Mouse (Mus musculus) adrenal gland, postnatal 36 days (tissue): ENCODE results near the gene Vezt. TPM values are rescaled to one million over a fixed set of nuclear protein-coding genes. Genes with fewer than 3 reads are reported as not detected.

ENCODE experiments used
- DNase-seq, 2 experiments: peaks; one replicate each; pipeline ENCODE4 v3.0.0; 2021; ENCODE audit warnings: mixed read lengths in 1 of 2
- total RNA-seq, 2 experiments: library from RNA; stranded (reverse); gene quantifications; 2 replicates each; pipeline ENCODE4 v1.2.3; 2021

The Vezt gene
- total RNA-seq, 2 experiments from 2014 or later: 18.0 to 22.8 TPM

DNA sequence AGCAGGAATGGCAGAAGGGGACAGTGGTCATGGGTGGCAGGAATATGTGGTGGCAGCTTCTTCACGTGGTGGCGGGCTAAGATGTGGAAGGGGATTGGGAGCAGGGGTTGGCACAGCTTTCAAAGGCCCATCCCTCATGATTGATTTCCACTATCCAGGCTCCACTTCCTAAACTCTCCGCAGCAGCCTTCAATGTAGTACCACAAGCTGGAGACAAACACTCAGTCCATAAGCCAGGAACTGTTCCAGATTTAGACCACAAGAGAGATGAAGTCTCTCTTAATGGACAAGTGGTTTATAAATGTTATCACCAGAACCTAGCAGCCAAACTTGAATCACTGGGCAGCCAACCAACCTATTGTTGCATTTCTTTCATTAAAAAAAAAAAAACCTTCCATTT lies 81.6 kb downstream of the Vezt start:
- no peak for DNase-seq

DNA sequence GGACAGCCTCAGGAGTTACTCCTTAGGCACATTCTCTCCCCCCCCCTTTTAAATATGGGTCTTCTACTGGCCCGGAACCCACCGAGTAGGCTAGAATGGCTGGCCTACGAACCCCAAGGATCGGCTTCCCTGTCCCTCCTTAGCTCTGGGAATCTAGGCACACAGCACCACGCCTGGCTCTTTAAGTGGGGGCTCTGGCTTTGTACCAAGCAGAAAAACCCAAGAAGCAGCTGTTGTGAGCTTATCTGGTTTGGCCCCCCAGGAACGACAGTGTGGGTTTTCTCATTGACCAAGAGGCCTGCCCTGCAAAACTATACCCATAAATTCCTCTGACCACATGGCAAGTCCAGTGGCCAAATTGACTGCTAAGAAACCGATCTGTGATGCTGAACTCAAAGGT lies 82.1 kb downstream of the Vezt start:
- DNase-seq: no peak

DNA sequence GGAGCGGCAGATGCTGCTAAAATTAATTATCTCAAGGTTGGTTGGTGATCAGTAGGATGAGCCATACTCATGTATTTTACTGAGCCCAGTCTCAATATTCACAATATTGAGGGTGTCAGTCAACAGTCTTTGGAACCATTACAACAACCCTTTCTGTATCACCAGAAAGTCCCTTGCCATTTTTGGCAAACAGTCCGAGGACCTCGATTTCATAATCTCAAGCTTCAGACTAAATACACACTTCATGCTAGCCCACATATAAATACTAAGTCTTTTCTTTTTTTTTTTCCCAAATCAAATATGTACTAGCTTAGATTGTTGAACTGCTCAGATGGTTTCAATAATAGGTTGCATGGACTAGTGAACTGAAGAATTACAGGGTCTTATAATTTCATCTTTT lies 84.6 kb downstream of the Vezt start:
- no peak for DNase-seq

DNA sequence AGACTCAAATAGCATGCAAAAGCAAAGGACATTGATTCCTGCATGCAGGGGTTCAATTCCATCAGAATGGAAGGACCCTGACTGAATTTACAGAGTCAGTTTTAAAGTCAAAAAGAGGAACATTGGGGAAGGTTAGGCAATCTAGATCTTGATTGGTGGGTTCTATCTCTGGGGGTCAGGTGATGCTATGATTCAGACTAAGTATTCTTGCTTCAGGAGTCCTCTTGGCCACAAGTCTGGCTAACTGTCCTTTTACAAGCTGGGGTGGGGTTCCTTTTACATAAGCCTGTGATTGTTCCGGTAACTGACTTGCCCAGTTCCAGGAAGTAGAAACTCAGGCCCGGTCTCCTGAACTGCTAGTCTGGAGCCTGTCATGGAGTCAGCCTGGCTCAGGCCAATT lies 85.7 kb downstream of the Vezt start:
- no peak for DNase-seq

DNA sequence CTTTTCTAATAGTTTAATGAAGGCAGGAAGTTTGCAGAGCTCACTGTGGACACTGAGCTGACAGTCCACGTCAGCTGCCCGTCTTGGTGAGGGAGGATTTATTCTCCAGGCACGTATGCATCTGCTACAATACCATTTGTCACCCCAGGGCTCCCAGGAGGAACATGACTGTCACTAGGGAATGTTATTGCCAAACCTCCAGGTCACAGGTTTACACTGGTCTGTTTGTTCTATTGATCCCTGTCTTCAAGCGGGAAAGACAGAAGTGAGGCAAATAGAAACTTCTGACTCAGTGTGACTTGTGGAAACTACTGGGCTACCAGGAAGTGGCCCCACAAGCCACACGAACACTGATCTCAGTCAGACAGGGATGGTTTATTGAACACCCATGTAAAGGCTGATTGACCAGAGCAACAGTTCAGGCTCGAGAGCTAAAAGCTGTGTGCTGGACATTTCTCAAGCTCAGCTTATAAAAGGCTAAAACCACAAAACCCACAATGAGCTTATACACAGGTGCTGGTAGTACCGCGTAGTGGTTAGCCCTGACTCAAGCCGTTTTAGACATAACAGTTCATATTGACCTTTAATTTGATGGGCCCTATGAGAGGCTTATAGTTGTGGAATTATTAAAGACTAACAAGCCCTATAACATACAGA lies 89.6 kb downstream of the Vezt start:
- DNase-seq: no peak

DNA sequence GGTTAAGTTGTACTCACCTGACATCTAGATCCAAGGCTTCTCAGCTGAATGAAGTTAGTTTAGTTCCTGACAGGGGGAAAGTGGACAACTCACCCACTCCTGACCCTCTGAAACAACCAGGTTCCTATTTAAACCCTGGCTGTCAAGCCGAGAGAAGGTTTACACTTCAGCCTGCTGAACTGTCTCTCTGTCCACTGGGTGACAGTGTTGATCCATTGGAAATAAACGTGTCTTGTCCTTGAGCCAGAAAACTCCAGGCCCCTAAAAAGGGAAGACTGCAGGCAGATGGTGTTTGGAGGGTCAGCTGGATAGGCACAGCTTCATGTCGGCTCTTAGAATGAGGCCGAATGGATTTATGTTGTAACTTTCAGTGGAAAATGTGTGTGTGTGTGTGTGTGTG lies 90.3 kb downstream of the Vezt start:
- peak in 1 of 2 experiments; percentile 37 for DNase-seq

DNA sequence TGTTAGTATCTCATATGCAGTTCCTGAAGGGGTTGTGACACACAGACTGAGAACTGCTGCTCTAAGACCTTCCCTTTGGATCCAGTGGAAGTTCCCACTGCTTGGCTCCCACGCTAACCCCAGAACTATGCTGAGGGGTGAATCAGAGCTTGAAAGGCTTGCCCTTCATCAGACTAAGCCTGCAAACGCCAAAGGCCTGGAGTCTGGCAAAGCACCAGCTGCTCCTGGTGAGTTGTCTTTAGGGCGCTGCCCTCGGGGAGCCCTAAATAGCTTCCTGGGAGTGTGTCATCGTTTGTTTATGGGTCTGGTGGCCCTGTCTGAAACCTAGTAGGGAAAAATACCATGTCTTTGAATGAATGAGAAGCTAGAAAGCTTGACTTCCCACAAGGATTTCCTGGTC lies 91.4 kb downstream of the Vezt start:
- peak; percentile 90 to 91 for DNase-seq

DNA sequence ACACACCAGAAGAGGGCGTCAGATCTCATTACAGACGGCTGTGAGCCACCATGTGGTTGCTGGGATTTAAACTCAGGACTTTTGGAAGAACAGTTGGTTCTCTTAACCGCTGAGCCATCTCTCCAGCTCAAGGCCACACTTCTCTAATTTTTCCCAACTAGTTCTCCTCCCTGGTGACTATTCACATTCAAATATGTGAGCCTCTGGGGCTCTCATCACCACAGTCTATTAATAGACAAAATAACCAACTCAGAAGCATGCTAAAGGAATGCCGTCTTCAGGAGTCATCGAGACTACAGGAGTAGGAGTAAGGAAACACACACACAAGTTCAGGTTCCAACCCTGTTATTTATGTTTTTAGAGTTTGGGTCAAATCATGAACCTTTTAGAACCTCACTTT lies 95.3 kb downstream of the Vezt start:
- DNase-seq: no peak

DNA sequence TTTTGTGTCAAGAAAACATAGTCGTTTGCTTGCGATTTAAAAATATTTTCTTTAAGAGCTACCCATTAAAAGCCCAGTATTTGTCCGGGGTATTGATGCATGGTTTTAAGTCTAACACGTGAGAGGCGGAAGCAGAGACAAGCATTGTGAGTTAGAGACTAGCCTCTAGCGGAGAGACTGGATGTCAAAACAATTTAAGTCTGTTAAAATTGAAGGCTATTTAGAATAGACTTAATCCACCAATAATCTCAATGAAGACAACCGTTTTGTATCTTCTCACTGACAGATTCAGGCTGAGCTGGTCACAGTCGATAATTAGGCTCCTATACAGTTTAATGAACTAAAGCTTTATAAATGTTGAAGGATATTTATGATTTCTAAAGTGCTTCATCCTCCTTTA lies 95.9 kb downstream of the Vezt start:
- no peak for DNase-seq

DNA sequence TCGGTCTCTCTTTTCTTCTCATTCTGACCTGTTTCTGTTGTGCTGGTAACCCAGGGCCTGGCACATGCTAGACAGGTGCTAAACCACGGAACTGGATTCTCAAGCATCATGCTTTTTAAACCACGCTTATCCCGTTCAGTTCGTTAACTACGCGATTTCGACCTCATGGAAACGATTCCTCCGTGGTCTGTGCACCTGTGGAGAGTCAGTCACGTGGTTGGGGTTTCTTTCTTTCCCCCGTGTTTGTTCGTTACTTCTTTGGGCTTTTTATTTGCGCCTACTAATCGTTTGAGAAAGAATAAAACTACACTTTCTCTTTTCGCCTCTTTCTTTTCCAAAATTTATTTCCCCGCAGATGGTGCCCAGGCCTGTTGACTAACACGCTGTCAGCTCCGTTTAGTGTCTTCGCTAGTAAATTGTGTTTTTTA lies 96.8 kb downstream of the Vezt start:
- no peak for DNase-seq

DNA sequence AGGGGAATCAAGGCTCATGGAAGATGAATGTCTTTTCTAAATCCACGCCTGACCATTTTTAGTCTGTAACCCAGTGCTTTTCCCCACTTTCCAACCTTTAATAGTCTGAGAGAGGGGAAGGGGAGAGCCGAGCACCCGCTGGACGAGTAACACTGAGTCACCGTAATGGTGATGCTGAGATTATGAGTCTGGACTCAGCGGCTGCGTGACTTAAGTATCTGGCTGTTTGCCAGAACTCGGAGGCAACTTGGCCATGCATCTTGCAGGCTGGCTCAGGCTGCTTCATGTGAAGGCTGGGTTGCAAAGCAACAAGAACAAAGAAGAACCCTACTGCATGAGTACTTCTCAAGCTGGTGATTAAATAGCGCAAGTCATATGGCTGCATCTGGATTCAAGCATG lies 101.6 kb downstream of the Vezt start:
- peak; percentile 80 to 81 for DNase-seq

DNA sequence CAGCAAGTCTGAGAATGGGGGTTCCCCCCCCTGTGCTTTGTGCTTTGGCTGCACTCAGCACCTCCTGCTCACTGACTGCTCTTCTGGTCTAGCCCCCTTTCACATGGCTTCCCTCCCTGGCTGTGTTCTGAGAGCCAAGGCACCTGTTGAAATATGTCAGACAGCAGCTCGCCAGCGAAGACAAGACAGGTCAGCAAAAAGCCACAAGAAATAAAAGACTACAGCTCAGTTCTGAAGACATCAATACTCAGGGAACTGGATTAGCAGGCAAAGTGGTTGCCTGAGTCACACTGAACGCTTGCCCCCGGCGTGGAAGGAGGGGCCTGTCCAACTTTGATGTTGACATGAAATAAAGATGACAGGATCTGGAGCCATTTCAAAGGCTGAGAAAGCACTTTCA lies 102.8 kb downstream of the Vezt start:
- peak; percentile 76 to 80 for DNase-seq

DNA sequence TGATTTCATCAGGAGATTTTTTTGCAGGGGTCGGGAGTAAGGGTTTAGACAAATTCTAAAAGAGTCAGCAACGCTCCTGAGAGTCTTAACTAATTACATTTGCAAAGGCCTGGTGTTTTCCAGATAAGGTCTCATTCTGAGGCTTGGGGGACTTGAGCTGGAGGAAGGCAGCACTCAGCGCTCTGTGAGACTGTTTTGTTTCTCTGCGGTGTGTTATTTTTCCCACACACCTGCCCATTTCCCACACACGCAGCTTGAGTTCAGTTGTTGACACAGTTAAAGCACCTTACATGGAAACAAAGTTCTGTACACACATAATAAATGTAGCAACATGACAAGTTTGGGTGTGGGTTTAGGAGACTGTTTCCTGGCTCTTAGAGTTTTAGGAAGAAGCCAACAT lies 103.6 kb downstream of the Vezt start:
- DNase-seq: no peak

DNA sequence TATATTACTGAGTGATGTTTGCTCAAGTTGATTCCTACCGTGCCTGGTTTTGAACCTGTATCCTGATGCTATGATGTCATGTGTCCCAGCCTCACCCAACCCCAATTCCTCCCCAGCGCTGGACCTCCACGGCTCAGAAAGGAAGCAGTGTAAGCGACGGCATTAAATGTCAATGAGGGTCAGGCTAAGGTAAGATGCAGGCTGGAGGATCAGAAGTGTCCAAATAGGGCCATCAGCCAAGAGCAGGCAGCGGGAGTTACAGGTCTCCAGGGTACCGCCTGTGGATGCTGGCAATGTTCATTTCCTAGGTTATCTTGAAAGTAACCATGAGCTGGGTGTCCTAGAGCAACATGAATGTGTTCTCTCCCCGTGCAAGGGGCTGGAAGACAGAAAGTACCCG lies 104.2 kb downstream of the Vezt start:
- DNase-seq: no peak

DNA sequence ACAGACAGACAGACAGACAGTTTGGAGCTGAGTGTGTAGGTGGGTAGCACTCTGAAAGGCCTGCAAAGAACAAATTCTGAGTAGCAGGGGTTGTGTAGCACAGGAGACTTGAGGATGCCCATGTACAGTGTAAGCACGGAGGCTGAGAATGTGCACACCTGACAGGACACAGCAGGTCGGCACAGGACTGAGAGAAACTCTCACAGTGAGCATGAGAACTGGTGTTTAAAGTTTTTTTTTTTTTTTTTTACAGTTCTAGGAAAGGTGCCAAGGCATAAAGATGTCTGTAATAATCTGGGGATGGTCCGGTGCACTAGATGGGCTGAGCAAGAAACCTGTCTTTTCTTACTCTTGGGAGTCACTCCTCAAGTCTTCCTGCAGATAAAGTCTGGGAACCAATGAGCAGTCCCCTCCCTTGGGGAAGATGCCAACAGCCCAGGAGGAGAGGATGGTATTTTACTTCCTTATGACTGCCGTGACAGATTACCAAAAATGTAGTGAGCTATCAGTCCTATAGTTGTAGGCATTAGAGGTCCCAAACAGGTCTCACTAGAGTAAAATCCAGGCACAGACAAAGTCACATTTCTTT lies 105.3 kb downstream of the Vezt start:
- no peak for DNase-seq

DNA sequence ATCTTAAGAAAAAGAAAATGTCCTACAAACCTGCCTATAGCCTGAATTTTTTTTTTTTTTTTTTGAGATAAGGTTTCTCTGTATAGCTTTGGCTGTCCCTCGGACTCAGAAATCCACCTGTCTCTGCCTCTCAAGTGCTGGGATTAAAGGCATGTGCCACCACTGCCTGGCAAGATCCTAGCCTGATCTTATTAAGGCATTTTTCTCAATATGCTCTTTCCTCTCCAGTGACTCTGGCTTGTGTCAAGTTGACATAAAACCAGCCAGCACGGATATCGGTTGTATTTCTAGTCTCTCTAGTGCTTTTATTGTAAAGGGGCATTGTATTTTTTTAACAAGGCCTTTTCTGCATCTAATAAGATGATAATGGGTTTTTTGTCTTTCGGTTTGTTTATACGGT lies 111.0 kb downstream of the Vezt start:
- DNase-seq: no peak

DNA sequence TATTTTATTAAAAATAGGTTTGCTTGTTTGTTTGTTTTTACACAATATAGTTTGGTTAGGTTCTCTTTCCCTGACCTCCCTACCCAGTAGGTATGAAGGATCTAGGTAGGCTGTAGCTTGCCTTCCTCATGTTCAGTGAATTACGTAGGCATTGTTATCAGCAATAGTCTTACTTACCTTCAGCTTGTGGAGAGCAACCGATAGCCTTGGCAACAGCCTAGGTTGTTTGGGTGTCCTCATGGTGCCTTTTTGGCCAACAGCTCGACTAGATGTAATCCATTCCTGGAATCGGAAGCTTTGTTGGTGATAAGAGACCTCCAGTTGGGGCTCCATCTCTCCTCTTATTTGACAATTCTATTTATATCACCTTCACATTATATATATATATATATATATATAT lies 114.5 kb downstream of the Vezt start:
- DNase-seq: no peak

DNA sequence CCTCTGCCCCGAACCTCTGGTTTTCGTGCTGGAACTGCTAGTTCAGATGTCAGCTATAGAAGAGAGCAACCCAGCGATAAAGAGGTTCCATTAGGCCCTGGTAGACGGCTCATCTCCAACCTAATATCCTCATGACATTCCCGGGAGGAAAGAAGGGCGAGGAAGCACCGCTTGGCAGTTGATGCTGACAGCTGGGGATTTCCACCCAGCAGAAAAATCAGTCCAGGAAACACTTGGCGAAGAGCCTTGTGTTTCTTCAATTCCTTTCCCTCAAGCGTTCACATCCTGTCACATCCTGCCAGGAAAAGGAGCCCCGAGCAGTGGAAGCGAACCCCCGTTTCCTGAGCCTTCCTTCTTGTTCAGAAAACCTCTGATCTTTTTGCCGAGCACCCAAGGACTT lies 116.4 kb downstream of the Vezt start:
- DNase-seq: peak in 1 of 2 experiments; percentile 34

DNA sequence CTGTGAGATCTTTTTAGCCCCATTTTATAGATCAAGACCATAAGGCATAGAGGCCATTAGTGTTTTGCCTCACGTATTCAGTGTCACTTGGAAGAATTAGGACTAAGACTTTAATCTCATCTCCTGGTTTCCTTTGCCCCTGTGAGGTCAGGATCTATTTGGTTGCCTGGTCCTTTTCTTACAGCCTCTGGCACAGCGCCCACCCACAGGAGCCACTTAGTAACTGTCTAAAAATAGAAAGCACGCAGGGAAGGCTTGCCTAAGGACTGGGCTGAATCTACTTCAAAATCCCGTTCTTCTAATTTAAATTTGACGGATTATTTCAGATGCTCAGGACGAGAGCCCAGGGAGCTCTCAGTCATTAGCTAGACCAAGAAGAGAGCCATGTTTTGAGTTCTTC lies 116.9 kb downstream of the Vezt start:
- DNase-seq: peak; percentile 68 to 80

DNA sequence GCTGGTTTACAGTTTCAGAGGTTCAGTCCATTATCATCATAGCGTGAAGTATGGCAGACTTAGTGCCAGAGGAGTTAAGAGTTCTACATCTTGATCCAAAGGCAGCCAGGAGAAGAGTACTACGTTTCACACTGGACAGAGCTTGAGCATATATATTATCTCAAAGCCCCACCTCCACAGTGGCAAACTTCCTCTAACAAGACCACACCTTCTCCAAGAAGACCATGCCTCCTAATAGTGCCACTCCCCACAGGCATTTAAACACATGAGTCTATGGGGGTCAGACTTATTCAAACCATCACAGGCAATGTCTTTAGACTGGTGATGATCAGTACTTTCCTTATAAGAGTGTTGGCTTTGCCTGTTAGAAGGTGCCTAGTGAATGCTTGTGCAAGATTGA lies 117.5 kb downstream of the Vezt start:
- no peak for DNase-seq

DNA sequence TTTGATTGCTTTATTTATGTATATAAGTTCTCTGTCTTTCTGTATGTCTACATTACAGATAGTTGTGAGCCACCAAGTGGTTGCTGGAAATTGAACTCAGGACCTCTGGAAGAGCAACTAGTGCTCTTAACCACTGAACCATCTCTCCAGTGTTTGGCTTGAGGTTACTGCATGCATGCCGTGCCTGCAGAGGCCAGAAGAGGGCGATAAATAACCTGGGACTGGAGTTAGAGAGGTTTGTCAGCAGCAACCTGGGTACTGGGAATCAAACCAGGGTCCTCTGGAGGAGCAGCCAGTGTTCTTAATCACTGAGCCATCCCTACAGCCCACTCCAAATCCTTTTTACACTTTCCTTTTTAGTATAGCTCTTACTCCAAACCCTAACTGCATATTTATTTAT lies 118.8 kb downstream of the Vezt start:
- no peak for DNase-seq

DNA sequence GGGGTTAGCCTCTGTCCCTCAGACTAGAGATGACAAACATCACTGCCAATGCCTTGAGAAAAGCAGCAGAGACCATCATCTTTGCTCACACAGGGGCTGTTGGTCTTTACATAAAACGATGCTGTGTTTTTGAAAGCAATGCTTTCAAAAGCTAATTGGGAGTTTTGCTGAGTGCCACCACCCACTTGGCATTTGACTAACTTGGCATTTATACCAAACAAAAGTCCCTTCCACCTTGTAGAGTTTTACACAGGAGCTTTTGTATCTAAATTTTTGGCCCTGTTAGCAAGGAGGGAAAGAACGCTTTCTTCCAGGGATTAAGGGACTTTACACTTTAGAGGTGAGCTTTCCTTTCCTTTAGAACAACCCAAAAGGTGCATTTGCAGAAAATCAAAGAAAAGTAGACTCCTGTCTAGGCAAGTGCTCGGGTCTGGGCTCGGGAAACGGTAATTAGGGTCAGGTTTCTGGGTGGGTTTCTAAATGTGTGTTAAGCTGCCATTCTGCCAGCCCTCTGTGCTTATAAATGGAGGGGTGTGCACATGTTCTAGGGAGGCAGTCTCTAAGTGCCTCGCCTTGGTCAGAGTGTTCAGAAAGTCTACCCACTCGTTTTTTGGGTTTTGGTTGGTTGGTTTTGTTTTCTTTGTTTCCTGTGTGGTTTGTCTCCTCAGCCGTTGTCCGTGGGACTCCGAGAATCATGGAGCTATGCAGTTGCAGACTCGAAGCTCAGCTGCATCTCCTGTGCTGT lies 119.9 kb downstream of the Vezt start:
- no peak for DNase-seq

DNA sequence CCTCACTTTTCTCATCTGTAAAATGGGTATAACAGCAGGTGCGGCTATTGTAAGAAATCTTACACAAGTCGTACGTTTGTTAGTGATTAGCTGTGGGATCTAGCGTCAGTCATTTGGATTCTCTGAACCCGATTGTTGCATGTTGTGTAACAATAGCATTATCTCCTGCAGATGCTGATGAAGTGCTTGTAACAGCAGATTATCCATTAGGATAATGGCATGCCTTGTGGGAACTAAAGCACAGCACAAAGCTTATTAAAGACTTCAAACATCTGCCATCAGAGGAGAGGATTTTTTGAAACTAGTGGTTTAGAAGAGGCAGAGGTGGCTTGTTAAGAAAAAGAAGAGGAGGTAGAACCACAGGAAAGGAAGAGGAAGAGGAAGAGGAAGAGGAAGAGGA lies 122.1 kb downstream of the Vezt start:
- DNase-seq: no peak

DNA sequence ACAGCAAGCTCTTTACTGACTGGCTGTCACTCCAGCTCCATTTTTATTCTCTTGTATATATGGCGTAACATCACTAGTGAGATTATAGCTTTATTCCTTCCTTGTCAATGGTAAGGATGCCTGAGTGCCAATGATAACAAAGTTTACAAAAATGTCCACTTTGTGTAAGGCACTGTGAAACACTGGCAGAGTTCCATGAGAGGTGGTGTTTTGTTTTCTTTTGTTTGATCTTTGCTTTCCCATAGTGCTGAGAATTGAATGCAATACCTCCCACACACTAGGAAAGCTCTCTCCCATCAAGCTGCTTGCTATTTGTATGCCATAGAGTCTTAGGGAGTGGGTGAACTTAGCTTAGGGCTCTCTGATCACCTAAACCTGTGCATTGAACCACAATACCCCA lies 122.7 kb downstream of the Vezt start:
- no peak for DNase-seq
